Mouse (Mus musculus) intestine, embryonic 14.5 days (tissue): Measurements from ENCODE around the gene 2810004N23Rik. TPM values are rescaled to one million over a fixed set of nuclear protein-coding genes. Genes with fewer than 3 reads are reported as not detected.
A peak's percentile ranks its signal among the peaks of the same experiment; 100 is the strongest.

Experiments used
- ATAC-seq: fragments of 200-750 bp; cut with Nextera tagmentation; replicated peaks from 2 replicates; pipeline ENCODE4 v1.8.0; 2017; ENCODE audit warnings: low read depth, moderate number of reproducible peaks, moderate TSS enrichment, moderate library complexity; ENCODE audit not compliant: low FRiP score, low TSS enrichment
- DNase-seq: peaks from one replicate; pipeline ENCODE4 v3.0.0-alpha.2; 2018; ENCODE audit warnings: low spot score
- H3K27ac ChIP-seq: fragments of 300-500 bp; sonication (generic); 2 replicates; pipeline ENCODE4 v1.5.1; 2014; ENCODE audit warnings: low read depth, mild to moderate bottlenecking, control low read depth
- H3K27me3 ChIP-seq: fragments of 300-500 bp; sonication (generic); replicated peaks from 2 replicates; pipeline ENCODE4 v1.6.1; 2014; ENCODE audit warnings: low read length, control low read depth; ENCODE audit not compliant: control insufficient read depth, insufficient read depth
- H3K36me3 ChIP-seq: fragments of 300-500 bp; sonication (generic); 2 replicates; pipeline ENCODE4 v1.6.1; 2014; ENCODE audit warnings: low read length, control low read depth; ENCODE audit not compliant: control insufficient read depth, insufficient read depth
- H3K4me1 ChIP-seq: fragments of 300-500 bp; sonication (generic); replicated peaks from 2 replicates; pipeline ENCODE4 v1.6.1; 2014; ENCODE audit warnings: low read length, control low read depth, mixed read lengths; ENCODE audit not compliant: control insufficient read depth, insufficient read depth
- H3K4me2 ChIP-seq: fragments of 300-500 bp; sonication (generic); 2 replicates; pipeline ENCODE4 v1.6.1; 2014; ENCODE audit warnings: low read length
- H3K4me3 ChIP-seq: fragments of 300-500 bp; sonication (generic); 2 replicates; pipeline ENCODE4 v1.5.1; 2014; ENCODE audit warnings: low read depth, low read length, control low read depth, mixed read lengths
- H3K9ac ChIP-seq: fragments of 300-500 bp; sonication (generic); 2 replicates; pipeline ENCODE4 v1.6.1; 2014; ENCODE audit warnings: mild to moderate bottlenecking, low read length
- H3K9me3 ChIP-seq: fragments of 300-500 bp; sonication (generic); 2 replicates; pipeline ENCODE4 v1.6.1; 2016; ENCODE audit warnings: low read length, control low read depth; ENCODE audit not compliant: control insufficient read depth
- WGBS: fragments of 180-500 bp; shearing (Covaris S2); extraction: QIAGEN DNeasy Blood & Tissue Kit; methylation state at CpG from one replicate; pipeline ENCODE4 v1.1.7; 2014; 5-methylcytosine and 5-hydroxymethylcytosine counted together
- polyA plus RNA-seq: library from polyadenylated mRNA; unstranded; fragments of >200 nt; fragmentation: Nextera tagmentation; extraction: Ambion mirVana; gene quantifications from 2 replicates; pipeline ENCODE4 v1.2.1, GENCODE M21; 2014

2810004N23Rik gene
- polyA plus RNA-seq, 1 experiment from 2014 or later: 45.2 TPM

- Histone ChIP-seq H3K4me2 (no peak overlapping the region), H3K4me1 (no peaks in the 10 kb centered on the region), H3K9me3 (no peaks in the 10 kb centered on the region), H3K36me3 (peaks cover 62% of the 10 kb centered on the region), H3K27me3 (no peaks in the 10 kb centered on the region), H3K27ac (no peak overlapping the region), H3K9ac (no peak overlapping the region), H3K4me3 (no peak overlapping the region)
- DNase-seq (no peak), ATAC-seq (no peak)
- 89% methylated on average over 7 of the region's 7 CpGs for WGBS
Observed at GRCm38 (mm10) chr8:124872081-124872480, 9.2 kb upstream of the 2810004N23Rik start.

GRCm38 (mm10) chr8:124871474-124871873, 8.6 kb upstream of the 2810004N23Rik start:
- peaks cover 56% of the 10 kb centered on the region for H3K36me3 ChIP-seq

GRCm38 (mm10) chr8:124869708-124870107, 6.8 kb upstream of the 2810004N23Rik start:
- ATAC-seq: no peak
- no peak overlapping the region for H3K27ac ChIP-seq
- H3K4me2 ChIP-seq: no peak overlapping the region
- H3K4me3 ChIP-seq: no peak overlapping the region
- no peak for DNase-seq
- no peaks in the 10 kb centered on the region; the same call in 1 of the 2 replicates for H3K4me1 ChIP-seq
- WGBS: 77% methylated on average over 6 of the region's 6 CpGs
- no peak overlapping the region for H3K9ac ChIP-seq
- no peaks in the 10 kb centered on the region for H3K9me3 ChIP-seq
- H3K36me3 ChIP-seq: peaks cover 40% of the 10 kb centered on the region
- H3K27me3 ChIP-seq: no peaks in the 10 kb centered on the region

More at GRCm38 (mm10) chr8:124871474-124871873, 8.6 kb upstream of the 2810004N23Rik start:
- Histone ChIP-seq H3K4me3 (no peak overlapping the region), H3K4me1 (no peaks in the 10 kb centered on the region), H3K27ac (no peak overlapping the region), H3K4me2 (no peak overlapping the region), H3K27me3 (no peaks in the 10 kb centered on the region), H3K9ac (no peak overlapping the region), H3K9me3 (no peaks in the 10 kb centered on the region)
- no peak for DNase-seq
- WGBS: 86% methylated on average over 7 of the region's 7 CpGs
- ATAC-seq: no peak

GRCm38 (mm10) chr8:124867126-124867525, 4.2 kb upstream of the 2810004N23Rik start:
- no peak for DNase-seq
- Histone ChIP-seq H3K9ac (no peak overlapping the region), H3K27ac (no peak overlapping the region), H3K27me3 (no peaks in the 10 kb centered on the region), H3K36me3 (peaks cover 15% of the 10 kb centered on the region), H3K4me1 (peaks cover 6% of the 10 kb centered on the region), H3K4me2 (no peak overlapping the region), H3K4me3 (no peak overlapping the region), H3K9me3 (no peaks in the 10 kb centered on the region)
- ATAC-seq: no peak
- WGBS: 50% methylated on average over 2 of the region's 2 CpGs

- ATAC-seq (no peak), DNase-seq (no peak)
- H3K9ac ChIP-seq: no peak overlapping the region
- no peaks in the 10 kb centered on the region for H3K9me3 ChIP-seq
- no peak overlapping the region for H3K4me3 ChIP-seq
- H3K27ac ChIP-seq: no peak overlapping the region
- H3K4me2 ChIP-seq: no peak overlapping the region
- H3K36me3 ChIP-seq: peaks cover 10% of the 10 kb centered on the region
- no peaks in the 10 kb centered on the region for H3K27me3 ChIP-seq
- WGBS: 70% methylated on average over 3 of the region's 3 CpGs
- H3K4me1 ChIP-seq: peaks cover 8% of the 10 kb centered on the region
Observed at GRCm38 (mm10) chr8:124866669-124867068, 3.7 kb upstream of the 2810004N23Rik start.

- ATAC-seq: no peak
- Histone ChIP-seq H3K4me1 (peaks cover 11% of the 10 kb centered on the region), H3K36me3 (peaks cover 25% of the 10 kb centered on the region), H3K27me3 (no peaks in the 10 kb centered on the region), H3K4me3 (peak overlapping the region; percentile 96), H3K4me2 (peak overlapping the region; percentile 71), H3K9me3 (no peaks in the 10 kb centered on the region), H3K27ac (peak overlapping the region; percentile 92; the same call in 1 of the 2 replicates), H3K9ac (peak overlapping the region; percentile 97)
- WGBS: 12% methylated on average over 8 of the region's 8 CpGs
- peak; percentile 56 for DNase-seq
Observed at GRCm38 (mm10) chr8:124863729-124864128, 809 bp upstream of the 2810004N23Rik start.

GRCm38 (mm10) chr8:124863163-124863677, 300 bp upstream of the 2810004N23Rik start:
- H3K4me3 ChIP-seq: peak overlapping the region; percentile 96
- H3K9ac ChIP-seq: peak overlapping the region; percentile 97
- H3K4me1 ChIP-seq: peaks cover 11% of the 10 kb centered on the region
- no peaks in the 10 kb centered on the region for H3K27me3 ChIP-seq
- H3K36me3 ChIP-seq: peaks cover 30% of the 10 kb centered on the region
- no peak for DNase-seq
- H3K27ac ChIP-seq: peak overlapping the region; percentile 92
- H3K9me3 ChIP-seq: no peaks in the 10 kb centered on the region
- peak; percentile 81 for ATAC-seq
- H3K4me2 ChIP-seq: peak overlapping the region; percentile 71
- WGBS: under 1% methylated on average over 33 of the region's 33 CpGs

- no peak overlapping the region for H3K9ac ChIP-seq
- H3K9me3 ChIP-seq: peaks cover 22% of the 10 kb centered on the region
- DNase-seq (no peak), ATAC-seq (no peak)
- WGBS: 92% methylated on average over 3 of the region's 3 CpGs
- H3K27me3 ChIP-seq: no peaks in the 10 kb centered on the region
- peaks cover 58% of the 10 kb centered on the region for H3K36me3 ChIP-seq
- H3K27ac ChIP-seq: no peak overlapping the region
- no peak overlapping the region for H3K4me3 ChIP-seq
- peaks cover 11% of the 10 kb centered on the region for H3K4me1 ChIP-seq
- no peak overlapping the region for H3K4me2 ChIP-seq
Observed at GRCm38 (mm10) chr8:124860188-124860587, 2.7 kb downstream of the 2810004N23Rik start.

- Histone ChIP-seq H3K27ac (no peak overlapping the region), H3K9ac (no peak overlapping the region), H3K4me1 (peaks cover 11% of the 10 kb centered on the region), H3K9me3 (peaks cover 29% of the 10 kb centered on the region), H3K36me3 (peaks cover 65% of the 10 kb centered on the region), H3K4me3 (no peak overlapping the region), H3K4me2 (no peak overlapping the region), H3K27me3 (no peaks in the 10 kb centered on the region)
- DNase-seq (no peak), ATAC-seq (no peak)
Observed at GRCm38 (mm10) chr8:124859466-124859865, 3.5 kb downstream of the 2810004N23Rik start.
